Mouse (Mus musculus): ENCODE data around the gene Lct.

Gene Lct

GRCm38 (mm10) chr1:128314665-128315064, 13.5 kb downstream of the Lct start:
- no peak for TF ChIP-seq POU5F1 (IDR thresholded peaks at IDR 0.05; ENCODE audit: borderline replicate concordance, low read length)
- no peak for TF ChIP-seq CTCF (conservative IDR thresholded peaks at IDR 0.05; ENCODE audit: low read length)
- TF ChIP-seq NANOG (IDR thresholded peaks at IDR 0.05; ENCODE audit: borderline replicate concordance, low read length): no peak
- H3K36me3 ChIP-seq (ENCODE audit: insufficient read depth, low read length): no peaks in the 10 kb centered on the region
- H3K9me3 ChIP-seq (ENCODE audit: low read length): no peaks in the 10 kb centered on the region
- H3K4me3 ChIP-seq (replicated peaks; ENCODE audit: low read length): no peak overlapping the region
- H3K4me1 ChIP-seq (replicated peaks; ENCODE audit: low read depth, low read length): peaks cover 4% of the 10 kb centered on the region; the same call in 1 of the 2 replicates
- no peaks in the 10 kb centered on the region for H3K27me3 ChIP-seq (ENCODE audit: insufficient read depth, low read length)

- Histone ChIP-seq H3K27me3 (ENCODE audit: insufficient read depth, low read length) (peaks cover 4% of the 10 kb centered on the region; the same call in 1 of the 2 replicates), H3K9me3 (ENCODE audit: low read length) (no peaks in the 10 kb centered on the region), H3K4me1 (replicated peaks; ENCODE audit: low read depth, low read length) (peaks cover 25% of the 10 kb centered on the region), H3K36me3 (ENCODE audit: insufficient read depth, low read length) (no peaks in the 10 kb centered on the region), H3K4me3 (replicated peaks; ENCODE audit: low read length) (no peak overlapping the region)
- no peak; the same call in 1 of the 2 replicates for TF ChIP-seq CTCF (conservative IDR thresholded peaks at IDR 0.05; ENCODE audit: low read length)
- TF ChIP-seq POU5F1 (IDR thresholded peaks at IDR 0.05; ENCODE audit: borderline replicate concordance, low read length): no peak
Measured at GRCm38 (mm10) chr1:128309043-128309442, 19.1 kb downstream of the Lct start.

GRCm38 (mm10) chr1:128303900-128304299, 24.2 kb downstream of the Lct start:
- H3K4me1 ChIP-seq (replicated peaks; ENCODE audit: low read depth, low read length): peaks cover 26% of the 10 kb centered on the region
- H3K4me3 ChIP-seq (replicated peaks; ENCODE audit: low read length): peak overlapping the region; percentile 68
- no peak for TF ChIP-seq POU5F1 (IDR thresholded peaks at IDR 0.05; ENCODE audit: borderline replicate concordance, low read length)
- no peak for TF ChIP-seq NANOG (IDR thresholded peaks at IDR 0.05; ENCODE audit: borderline replicate concordance, low read length)
- no peak for TF ChIP-seq CTCF (conservative IDR thresholded peaks at IDR 0.05; ENCODE audit: low read length)
- H3K9me3 ChIP-seq (ENCODE audit: low read length): no peaks in the 10 kb centered on the region
- H3K36me3 ChIP-seq (ENCODE audit: insufficient read depth, low read length): no peaks in the 10 kb centered on the region
- peaks cover 17% of the 10 kb centered on the region for H3K27me3 ChIP-seq (ENCODE audit: insufficient read depth, low read length)

- Histone ChIP-seq H3K27me3 (ENCODE audit: insufficient read depth, low read length) (no peaks in the 10 kb centered on the region), H3K36me3 (ENCODE audit: insufficient read depth, low read length) (no peaks in the 10 kb centered on the region), H3K4me1 (replicated peaks; ENCODE audit: low read depth, low read length) (0 out of 2 replicates have a peak, but pooled peaks cover 5% of the 10 kb centered on the region), H3K9me3 (ENCODE audit: low read length) (no peaks in the 10 kb centered on the region), H3K4me3 (replicated peaks; ENCODE audit: low read length) (no peak overlapping the region)
- TF ChIP-seq NANOG (IDR thresholded peaks at IDR 0.05; ENCODE audit: borderline replicate concordance, low read length) (no peak), CTCF (conservative IDR thresholded peaks at IDR 0.05; ENCODE audit: low read length) (no peak), POU5F1 (IDR thresholded peaks at IDR 0.05; ENCODE audit: borderline replicate concordance, low read length) (no peak)
Measured at GRCm38 (mm10) chr1:128295717-128296528, 32.2 kb downstream of the Lct start.

GRCm38 (mm10) chr1:128295296-128295695, 32.8 kb downstream of the Lct start:
- H3K9me3 ChIP-seq (ENCODE audit: low read length): no peaks in the 10 kb centered on the region
- H3K4me1 ChIP-seq (replicated peaks; ENCODE audit: low read depth, low read length): 0 out of 2 replicates have a peak, but pooled peaks cover 5% of the 10 kb centered on the region
- TF ChIP-seq POU5F1 (IDR thresholded peaks at IDR 0.05; ENCODE audit: borderline replicate concordance, low read length) (no peak), NANOG (IDR thresholded peaks at IDR 0.05; ENCODE audit: borderline replicate concordance, low read length) (no peak), CTCF (conservative IDR thresholded peaks at IDR 0.05; ENCODE audit: low read length) (no peak)
- H3K27me3 ChIP-seq (ENCODE audit: insufficient read depth, low read length): no peaks in the 10 kb centered on the region
- no peaks in the 10 kb centered on the region for H3K36me3 ChIP-seq (ENCODE audit: insufficient read depth, low read length)
- H3K4me3 ChIP-seq (replicated peaks; ENCODE audit: low read length): no peak overlapping the region

GRCm38 (mm10) chr1:128293524-128293923, 34.6 kb downstream of the Lct start:
- Histone ChIP-seq H3K4me1 (replicated peaks; ENCODE audit: low read depth, low read length) (peaks cover 7% of the 10 kb centered on the region; the same call in 1 of the 2 replicates), H3K9me3 (ENCODE audit: low read length) (no peaks in the 10 kb centered on the region), H3K27me3 (ENCODE audit: insufficient read depth, low read length) (peaks cover 3% of the 10 kb centered on the region; the same call in 1 of the 2 replicates), H3K36me3 (ENCODE audit: insufficient read depth, low read length) (no peaks in the 10 kb centered on the region), H3K4me3 (replicated peaks; ENCODE audit: low read length) (no peak overlapping the region)
- no peak for TF ChIP-seq POU5F1 (IDR thresholded peaks at IDR 0.05; ENCODE audit: borderline replicate concordance, low read length)
- no peak for TF ChIP-seq CTCF (conservative IDR thresholded peaks at IDR 0.05; ENCODE audit: low read length)
- TF ChIP-seq NANOG (IDR thresholded peaks at IDR 0.05; ENCODE audit: borderline replicate concordance, low read length): no peak

GRCm38 (mm10) chr1:128290295-128290694, 37.8 kb downstream of the Lct start:
- no peak for TF ChIP-seq NANOG (IDR thresholded peaks at IDR 0.05; ENCODE audit: borderline replicate concordance, low read length)
- no peak for TF ChIP-seq CTCF (conservative IDR thresholded peaks at IDR 0.05; ENCODE audit: low read length)
- Histone ChIP-seq H3K4me3 (replicated peaks; ENCODE audit: low read length) (no peak overlapping the region), H3K27me3 (ENCODE audit: insufficient read depth, low read length) (peaks cover 10% of the 10 kb centered on the region), H3K36me3 (ENCODE audit: insufficient read depth, low read length) (no peaks in the 10 kb centered on the region), H3K9me3 (ENCODE audit: low read length) (no peaks in the 10 kb centered on the region), H3K4me1 (replicated peaks; ENCODE audit: low read depth, low read length) (peaks cover 3% of the 10 kb centered on the region; the same call in 1 of the 2 replicates)

GRCm38 (mm10) chr1:128285136-128285535, 43.0 kb downstream of the Lct start:
- Histone ChIP-seq H3K4me3 (replicated peaks; ENCODE audit: low read length) (no peak overlapping the region), H3K27me3 (ENCODE audit: insufficient read depth, low read length) (peaks cover 10% of the 10 kb centered on the region), H3K36me3 (ENCODE audit: insufficient read depth, low read length) (no peaks in the 10 kb centered on the region), H3K4me1 (replicated peaks; ENCODE audit: low read depth, low read length) (peaks cover 14% of the 10 kb centered on the region; the same call in 1 of the 2 replicates), H3K9me3 (ENCODE audit: low read length) (no peaks in the 10 kb centered on the region)
- TF ChIP-seq CTCF (conservative IDR thresholded peaks at IDR 0.05; ENCODE audit: low read length) (no peak), POU5F1 (IDR thresholded peaks at IDR 0.05; ENCODE audit: borderline replicate concordance, low read length) (no peak), NANOG (IDR thresholded peaks at IDR 0.05; ENCODE audit: borderline replicate concordance, low read length) (no peak)

Data from E14TG2a.4 (cell line).